Mouse (Mus musculus) testis, adult 2 months (tissue): ENCODE data around the gene Hnrnpab. TPM values are rescaled to one million over a fixed set of nuclear protein-coding genes. Genes with fewer than 3 reads are reported as not detected.

Experiments used
- H3K27ac ChIP-seq: fragments of 200-500 bp; 2 replicates; pipeline ENCODE4 v1.5.1; 2012; ENCODE audit warnings: low read depth, low read length; ENCODE audit not compliant: control insufficient read depth, insufficient read depth
- H3K27me3 ChIP-seq: fragments of 200-500 bp; 2 replicates; pipeline ENCODE4 v1.6.1; 2012; ENCODE audit warnings: mild to moderate bottlenecking, low read length, moderate library complexity; ENCODE audit not compliant: control insufficient read depth, insufficient read depth
- H3K36me3 ChIP-seq: fragments of 200-500 bp; 2 replicates; pipeline ENCODE4 v1.6.1; 2012; ENCODE audit warnings: mild to moderate bottlenecking, low read length; ENCODE audit not compliant: control insufficient read depth, insufficient read depth
- H3K4me1 ChIP-seq: fragments of 200-500 bp; 2 replicates; pipeline ENCODE4 v1.6.1; 2012; ENCODE audit warnings: low read length; ENCODE audit not compliant: control insufficient read depth, insufficient read depth
- H3K4me3 ChIP-seq: fragments of 200-500 bp; 2 replicates; pipeline ENCODE4 v1.5.1; 2012; ENCODE audit warnings: low read depth, mild to moderate bottlenecking, low read length, moderate library complexity, mixed read lengths; ENCODE audit not compliant: control insufficient read depth
- CTCF ChIP-seq: fragments of 200-500 bp; IDR thresholded peaks from 2 replicates; pipeline ENCODE4 v1.5.1; 2012; ENCODE audit warnings: low read depth, mild to moderate bottlenecking, inconsistent platforms, low read length, moderate library complexity; ENCODE audit not compliant: control insufficient read depth, insufficient read depth, insufficient replicate concordance
- POLR2A ChIP-seq: fragments of 200-500 bp; IDR thresholded peaks from 2 replicates; pipeline ENCODE4 v1.6.1; 2012; ENCODE audit warnings: low read depth, mild to moderate bottlenecking, inconsistent platforms, low read length, moderate library complexity; ENCODE audit not compliant: control insufficient read depth
- polyA plus RNA-seq: library from polyadenylated mRNA; depleted of rRNA; stranded (reverse); fragments of >200 nt; gene quantifications from 2 replicates; pipeline ENCODE4 v1.2.3, GENCODE M21; 2012

Hnrnpab gene
- polyA plus RNA-seq, 1 experiment, result 85.0 TPM

DNA sequence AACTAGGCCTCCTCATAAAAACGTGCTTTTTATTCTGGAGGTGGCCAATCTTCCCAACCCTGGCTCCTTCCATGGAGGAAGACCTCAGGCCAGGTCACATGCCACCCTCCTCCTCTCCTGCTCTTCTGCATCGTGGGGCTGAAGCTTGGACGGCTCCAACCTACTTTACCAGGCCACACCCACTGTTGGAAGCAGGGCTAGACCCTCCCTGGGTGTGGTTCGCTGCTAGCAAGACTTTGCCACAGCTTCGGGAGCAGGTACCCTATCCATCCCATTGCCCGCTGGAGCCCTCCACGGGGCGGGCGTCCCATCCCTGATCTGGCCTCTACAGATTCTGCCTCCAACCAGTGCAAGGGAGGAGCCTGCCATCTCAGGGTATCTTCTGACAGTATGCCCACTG lies 36.6 kb upstream of the Hnrnpab start:
- Histone ChIP-seq H3K27ac (no peak overlapping the region), H3K36me3 (no peaks in the 10 kb centered on the region), H3K27me3 (no peaks in the 10 kb centered on the region), H3K4me1 (peaks cover 5% of the 10 kb centered on the region), H3K4me3 (no peak overlapping the region)
- TF ChIP-seq CTCF, result no peak
- no peak for TF ChIP-seq POLR2A

DNA sequence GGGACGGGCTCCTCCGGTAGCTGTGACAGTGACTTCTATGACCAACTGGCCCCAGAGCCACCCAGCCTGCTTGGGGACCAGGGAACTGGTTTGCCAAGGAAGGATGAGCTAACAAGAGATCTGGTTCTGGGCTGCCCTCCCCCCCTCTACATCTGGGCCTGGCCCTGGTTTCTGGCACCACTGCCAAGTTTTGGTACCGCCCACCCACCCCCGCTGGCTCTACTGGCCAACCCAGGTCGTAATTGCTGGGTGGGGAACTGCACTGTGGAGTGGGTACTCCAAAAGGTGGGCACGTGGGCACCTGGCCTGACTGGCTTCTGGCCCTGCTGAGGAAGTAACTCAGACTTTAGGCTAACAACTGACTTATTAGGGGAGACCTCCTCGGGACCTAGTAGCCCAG lies 34.1 kb upstream of the Hnrnpab start:
- no peak overlapping the region for H3K4me3 ChIP-seq
- H3K27ac ChIP-seq, result no peak overlapping the region
- H3K27me3 ChIP-seq, result no peaks in the 10 kb centered on the region
- H3K4me1 ChIP-seq, result peaks cover 13% of the 10 kb centered on the region
- TF ChIP-seq POLR2A (no peak), CTCF (no peak)
- no peaks in the 10 kb centered on the region for H3K36me3 ChIP-seq

DNA sequence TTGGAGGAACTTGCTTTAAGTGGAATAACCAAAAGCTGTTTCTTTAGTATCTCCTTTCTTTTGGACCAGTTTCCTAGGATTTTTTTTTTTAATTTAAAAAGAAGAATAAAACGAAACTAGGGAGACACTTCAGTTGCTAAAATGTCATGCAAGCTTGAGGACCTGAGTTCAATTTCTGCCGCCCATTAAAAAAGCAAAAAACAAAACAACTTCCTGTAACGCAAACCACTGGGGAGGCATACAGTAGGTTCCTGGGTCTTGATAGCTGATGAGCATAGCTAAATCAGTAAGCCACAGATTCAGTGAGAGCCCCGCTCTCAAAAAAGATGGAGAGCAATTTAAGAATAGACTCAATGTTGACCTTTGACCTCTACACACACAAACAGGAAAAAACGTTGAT lies 31.9 kb upstream of the Hnrnpab start:
- no peak overlapping the region for H3K4me3 ChIP-seq

DNA sequence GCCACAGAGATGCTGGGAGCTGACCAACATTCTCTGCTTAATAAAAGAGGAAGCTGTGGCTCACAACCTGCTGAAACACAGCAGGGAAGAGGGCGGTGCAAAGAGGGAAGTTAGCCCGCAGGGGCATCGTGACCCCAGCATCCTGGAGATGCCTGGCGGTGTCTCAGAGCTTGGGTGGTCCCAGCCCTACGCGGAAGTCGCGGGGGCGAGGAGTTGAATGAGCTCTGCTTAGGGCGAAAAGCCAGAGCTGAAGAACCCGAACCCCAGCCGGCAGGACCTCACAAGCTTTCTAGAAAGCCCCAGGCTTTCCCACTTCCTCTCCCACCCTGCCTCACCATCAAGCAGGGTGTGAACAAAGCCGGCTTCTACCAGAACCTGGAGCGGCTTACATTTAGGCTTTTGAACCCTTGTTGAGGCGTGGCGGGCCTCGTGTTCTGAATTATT lies 31.3 kb upstream of the Hnrnpab start:
- Histone ChIP-seq H3K4me1 (peaks cover 18% of the 10 kb centered on the region), H3K4me3 (peak overlapping the region; percentile 5; the same call in 1 of the 2 replicates), H3K27ac (peak overlapping the region; percentile 45; the same call in 1 of the 2 replicates), H3K36me3 (no peaks in the 10 kb centered on the region), H3K27me3 (no peaks in the 10 kb centered on the region)
- TF ChIP-seq POLR2A (0 out of 2 replicates have a peak, but pooled peaks have one; percentile 22), CTCF (no peak)

More for the DNA sequence above, 31.9 kb upstream of the Hnrnpab start:
- Histone ChIP-seq H3K36me3 (no peaks in the 10 kb centered on the region), H3K27ac (no peak overlapping the region; the same call in 1 of the 2 replicates), H3K27me3 (no peaks in the 10 kb centered on the region), H3K4me1 (peaks cover 18% of the 10 kb centered on the region)
- no peak for TF ChIP-seq CTCF

DNA sequence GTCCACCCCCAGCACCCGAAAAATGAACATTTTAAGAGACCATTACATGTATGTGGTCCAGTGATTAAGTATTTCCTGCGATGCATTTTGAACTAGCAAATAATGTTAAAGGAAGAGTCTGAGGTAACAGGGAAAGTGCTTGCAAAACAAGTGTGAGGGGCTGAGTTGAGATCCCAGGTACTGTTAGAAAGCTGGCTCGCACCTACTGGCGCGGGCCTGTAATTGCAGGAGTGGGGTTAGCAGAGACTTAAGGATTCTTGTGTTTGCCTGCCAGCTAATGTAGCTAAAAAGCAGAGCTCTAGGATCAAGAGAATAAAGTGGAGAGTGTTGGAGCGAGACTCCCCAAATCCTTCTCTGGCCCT lies 29.7 kb upstream of the Hnrnpab start:
- TF ChIP-seq POLR2A (no peak), CTCF (peak; percentile 25; the same call in 1 of the 2 replicates)
- H3K36me3 ChIP-seq, result no peaks in the 10 kb centered on the region; the same call in 1 of the 2 replicates
- H3K4me1 ChIP-seq, result peaks cover 21% of the 10 kb centered on the region
- peak overlapping the region; percentile 98 for H3K4me3 ChIP-seq
- no peaks in the 10 kb centered on the region for H3K27me3 ChIP-seq
- peak overlapping the region; percentile 88 for H3K27ac ChIP-seq

DNA sequence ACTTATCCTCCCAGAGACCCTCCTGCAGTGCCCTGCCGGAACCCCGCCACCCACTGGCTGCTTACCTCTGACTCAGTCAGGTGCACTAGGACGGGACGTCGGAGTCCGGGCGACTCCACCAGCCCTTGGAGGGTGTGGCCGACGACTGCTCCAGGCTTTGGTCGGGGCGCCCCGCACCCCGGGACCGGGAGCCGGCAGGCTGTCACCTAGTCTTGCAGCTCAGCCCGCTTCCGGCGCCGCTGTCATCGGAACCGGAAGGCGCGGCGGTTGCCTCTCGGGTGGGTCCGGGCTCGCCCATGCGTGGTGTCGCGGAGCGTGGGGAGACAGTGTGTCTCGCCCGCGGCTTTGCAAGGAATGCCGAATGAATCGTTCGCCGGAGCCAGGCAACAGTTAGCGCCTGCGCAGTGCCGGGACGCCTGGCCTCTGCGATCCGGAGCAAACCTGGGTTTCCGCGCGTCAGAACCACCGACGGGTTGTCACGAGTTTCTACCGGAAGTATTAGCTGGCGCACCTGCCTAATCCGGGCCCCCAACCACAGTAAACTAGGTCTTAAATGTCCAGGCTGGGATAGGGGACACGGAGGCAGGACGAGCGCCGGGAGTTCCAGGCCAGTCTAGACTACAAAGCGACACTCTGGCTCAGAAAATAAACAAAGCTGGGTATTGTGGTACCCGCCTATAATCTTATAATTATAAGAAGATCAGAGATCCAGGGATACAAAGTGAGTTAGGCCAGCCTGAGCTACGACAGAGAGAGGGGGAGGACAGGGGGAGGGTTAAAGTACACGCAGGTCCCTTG lies 29.1 kb upstream of the Hnrnpab start, which contains the start of gene Rmnd5b:
Gene Rmnd5b, minus strand, starts transcription at position 372 of the 798 bp plus-strand sequence.
- no peaks in the 10 kb centered on the region; the same call in 1 of the 2 replicates for H3K36me3 ChIP-seq
- H3K4me3 ChIP-seq, result peak within 1 kb of the TSS; percentile 98
- no peak for TF ChIP-seq CTCF
- peak; percentile 68; the same call in 1 of the 2 replicates for TF ChIP-seq POLR2A
- H3K27ac ChIP-seq, result peak within 1 kb of the TSS; percentile 88
- H3K27me3 ChIP-seq, result no peaks in the 10 kb centered on the region
- H3K4me1 ChIP-seq, result peaks cover 21% of the 10 kb centered on the region

- no peaks in the 10 kb centered on the region for H3K27me3 ChIP-seq
- TF ChIP-seq CTCF, result no peak
- no peak for TF ChIP-seq POLR2A
- peak overlapping the region; percentile 88 for H3K27ac ChIP-seq
- H3K36me3 ChIP-seq, result no peaks in the 10 kb centered on the region; the same call in 1 of the 2 replicates
- H3K4me1 ChIP-seq, result peaks cover 21% of the 10 kb centered on the region
- H3K4me3 ChIP-seq, result peak overlapping the region; percentile 98
Observed at GRCm38 (mm10) chr11:51635127-51635524, 28.5 kb upstream of the Hnrnpab start.
